Mouse (Mus musculus) bone marrow, adult 2 months (tissue): ENCODE measurements at regions not wholly inside any gene's neighbourhood (a gene's known extent, or its start where the extent isn't known, plus 50 kb on each side); places are given as distances from the start of the nearest gene placed in this dataset.

Source experiments
- H3K27ac ChIP-seq: fragments of 200-500 bp; 2 replicates; pipeline ENCODE4 v1.5.1; 2012; ENCODE audit warnings: low read depth, mild to moderate bottlenecking, control low read depth, inconsistent platforms, low read length; ENCODE audit not compliant: control insufficient read depth, poor library complexity, insufficient read depth
- H3K4me1 ChIP-seq: fragments of 200-500 bp; 2 replicates; pipeline ENCODE4 v1.6.1; 2011; ENCODE audit warnings: low read length; ENCODE audit not compliant: control insufficient read depth, insufficient read depth
- H3K4me3 ChIP-seq: fragments of 200-500 bp; replicated peaks from 2 replicates; pipeline ENCODE3; 2011; ENCODE audit warnings: mild to moderate bottlenecking, low read depth, low read length, control low read depth; ENCODE audit not compliant: control insufficient read depth
- CTCF ChIP-seq: fragments of 200-500 bp; IDR thresholded peaks from 2 replicates; pipeline ENCODE4 v1.5.1; 2011; ENCODE audit warnings: low read length, control low read depth; ENCODE audit not compliant: control insufficient read depth, insufficient read depth
- POLR2A ChIP-seq: fragments of 200-500 bp; IDR thresholded peaks from 2 replicates; pipeline ENCODE4 v1.6.1; 2011; ENCODE audit warnings: low read depth, mild to moderate bottlenecking, control low read depth, low read length, borderline replicate concordance; ENCODE audit not compliant: control insufficient read depth
- WGBS: fragments of 180-500 bp; shearing (Covaris S2); methylation state at CpG from one replicate; pipeline ENCODE4 v1.1.7; 2018; 5-methylcytosine and 5-hydroxymethylcytosine counted together

DNA sequence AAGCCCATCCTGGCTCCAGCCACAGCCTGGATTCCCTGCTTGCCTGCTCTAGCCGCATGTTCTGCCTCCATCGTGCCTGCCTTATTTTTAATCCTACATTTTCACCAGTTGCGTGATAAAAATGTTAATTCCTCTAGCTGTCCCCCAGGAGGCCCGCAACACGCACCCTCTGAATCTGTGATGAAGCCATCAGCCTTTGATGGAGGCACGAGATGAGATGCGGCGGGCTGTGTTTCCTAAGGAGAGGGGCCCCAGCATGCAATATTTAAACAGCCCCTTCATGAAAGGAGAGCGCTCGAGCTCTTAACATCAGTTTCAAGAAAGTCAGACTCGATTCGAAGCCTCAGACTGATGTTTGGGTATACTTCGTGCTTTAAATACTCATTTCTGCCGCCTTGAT, 76.3 kb downstream of the Nptx2 start:
- TF ChIP-seq CTCF (no peak), POLR2A (no peak)
- no peak overlapping the region for H3K4me3 ChIP-seq
- H3K27ac ChIP-seq, result no peak overlapping the region
- H3K4me1 ChIP-seq, result no peaks in the 10 kb centered on the region
- 86% methylated on average over 14 of the region's 14 CpGs for WGBS

DNA sequence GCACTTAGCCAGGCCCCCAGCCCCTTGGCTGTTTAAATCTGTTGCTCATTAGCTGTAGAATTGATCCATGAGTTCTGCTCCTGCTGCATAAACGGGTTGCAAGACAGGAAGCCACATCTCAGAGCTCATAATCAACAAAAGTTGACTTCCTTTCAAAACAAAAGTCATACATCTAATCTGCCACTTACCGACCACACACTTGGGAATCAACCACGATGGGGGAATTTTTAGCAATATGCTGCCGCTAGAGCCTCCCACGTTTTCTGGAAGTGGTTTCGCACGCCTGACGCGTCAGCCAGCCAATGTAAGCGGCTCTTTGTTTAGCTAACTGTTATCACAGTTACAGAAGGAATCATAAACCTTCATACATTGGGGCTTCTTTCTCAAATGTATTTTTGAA, 77.7 kb downstream of the Nptx2 start:
- TF ChIP-seq CTCF, result no peak
- no peak for TF ChIP-seq POLR2A
- H3K27ac ChIP-seq, result no peak overlapping the region
- 5% methylated on average over 10 of the region's 10 CpGs for WGBS

DNA sequence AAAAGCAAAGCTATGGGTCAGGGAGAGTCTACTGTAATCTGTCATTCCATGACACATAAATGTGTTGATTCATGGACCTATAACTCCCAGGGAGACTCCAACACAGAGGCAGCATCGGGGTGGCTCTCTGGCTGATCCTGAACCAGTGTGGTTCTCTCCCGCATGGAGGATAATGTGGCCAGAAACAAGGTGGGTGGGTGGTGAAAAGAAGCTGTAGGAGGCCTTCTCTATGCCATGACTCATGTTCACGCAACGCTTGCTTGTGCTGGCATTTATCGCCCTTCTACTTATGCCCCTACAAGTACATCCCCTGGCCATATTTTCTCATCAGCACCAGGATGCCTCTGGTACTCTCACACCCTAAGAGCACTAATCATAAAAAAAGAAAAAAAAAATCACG, 86.6 kb downstream of the Nptx2 start:
- TF ChIP-seq CTCF (no peak), POLR2A (no peak)
- Histone ChIP-seq H3K27ac (no peak overlapping the region), H3K4me3 (no peak overlapping the region), H3K4me1 (no peaks in the 10 kb centered on the region; the same call in 1 of the 2 replicates)
- WGBS, result 79% methylated on average over 6 of the region's 6 CpGs

More for the DNA sequence above, 77.7 kb downstream of the Nptx2 start:
- Histone ChIP-seq H3K4me3 (no peak overlapping the region), H3K4me1 (no peaks in the 10 kb centered on the region)

DNA sequence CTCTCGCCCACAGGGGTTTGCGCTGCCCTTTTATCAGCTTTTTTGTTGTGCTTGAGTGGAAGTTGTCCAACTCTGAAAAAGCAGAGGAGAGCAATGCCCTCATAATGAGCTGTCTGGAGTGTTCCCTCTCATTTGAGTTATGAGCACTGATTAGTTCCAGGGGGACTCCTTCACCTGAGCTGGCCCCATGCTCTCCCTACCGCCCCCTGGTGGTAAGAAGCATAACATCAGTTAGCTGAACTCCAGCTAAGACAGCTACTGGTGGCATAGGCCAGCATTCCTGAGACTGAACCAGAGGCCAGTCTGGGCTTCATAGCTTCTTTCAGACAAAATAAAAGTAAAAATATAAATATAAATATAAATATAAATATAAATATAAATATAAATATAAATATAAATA, 92.9 kb downstream of the Nptx2 start:
- H3K4me1 ChIP-seq, result no peaks in the 10 kb centered on the region
- H3K27ac ChIP-seq, result no peak overlapping the region
- H3K4me3 ChIP-seq, result no peak overlapping the region
- no peak for TF ChIP-seq POLR2A
- peak; percentile 22; the same call in 1 of the 2 replicates for TF ChIP-seq CTCF
- 63% methylated on average over 3 of the region's 3 CpGs for WGBS

DNA sequence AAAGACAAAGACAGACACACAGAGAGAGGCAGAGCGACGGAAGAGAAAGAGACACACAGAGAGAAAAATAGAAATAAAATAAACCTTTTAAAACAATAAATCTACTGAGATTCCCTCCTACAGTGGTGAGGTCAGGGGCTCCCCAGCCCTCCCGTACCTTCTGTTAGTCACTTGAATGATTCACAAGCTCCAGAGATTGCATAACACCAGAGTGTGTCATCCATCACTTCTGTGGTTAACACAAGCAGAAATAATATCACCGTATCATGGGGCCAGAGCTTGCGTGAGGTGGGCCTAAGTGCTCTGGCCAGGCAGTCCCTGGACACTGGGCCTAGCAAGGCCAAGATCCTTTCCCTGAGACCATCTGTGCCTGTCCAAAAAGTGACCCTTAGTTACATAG, 93.9 kb downstream of the Nptx2 start:
- H3K4me3 ChIP-seq, result no peak overlapping the region
- TF ChIP-seq CTCF, result no peak
- TF ChIP-seq POLR2A, result no peak
- 80% methylated on average over 5 of the region's 5 CpGs for WGBS
- H3K27ac ChIP-seq, result no peak overlapping the region
- no peaks in the 10 kb centered on the region for H3K4me1 ChIP-seq

DNA sequence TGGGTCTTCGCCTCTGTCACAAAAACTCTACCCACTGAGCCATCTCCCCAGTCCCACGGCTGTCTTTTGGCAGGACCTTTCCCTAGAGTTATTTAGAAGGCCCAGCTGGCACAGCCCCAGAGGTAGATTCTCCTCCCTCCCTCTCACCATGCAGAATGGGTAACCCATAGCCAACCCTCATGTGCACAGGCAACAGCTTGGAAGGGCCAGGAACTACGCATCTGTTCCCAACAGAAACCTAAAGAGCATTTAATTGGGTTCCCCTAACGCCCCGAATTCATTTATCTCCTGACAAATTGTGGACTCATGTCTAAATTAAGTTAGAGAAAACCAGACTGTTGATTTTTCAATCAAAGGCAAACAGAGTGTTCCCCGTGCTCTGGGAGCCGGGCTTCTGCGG, 97.1 kb downstream of the Nptx2 start:
- Histone ChIP-seq H3K4me1 (no peaks in the 10 kb centered on the region), H3K4me3 (no peak overlapping the region), H3K27ac (no peak overlapping the region)
- no peak for TF ChIP-seq POLR2A
- no peak for TF ChIP-seq CTCF
- WGBS, result 80% methylated on average over 8 of the region's 8 CpGs

DNA sequence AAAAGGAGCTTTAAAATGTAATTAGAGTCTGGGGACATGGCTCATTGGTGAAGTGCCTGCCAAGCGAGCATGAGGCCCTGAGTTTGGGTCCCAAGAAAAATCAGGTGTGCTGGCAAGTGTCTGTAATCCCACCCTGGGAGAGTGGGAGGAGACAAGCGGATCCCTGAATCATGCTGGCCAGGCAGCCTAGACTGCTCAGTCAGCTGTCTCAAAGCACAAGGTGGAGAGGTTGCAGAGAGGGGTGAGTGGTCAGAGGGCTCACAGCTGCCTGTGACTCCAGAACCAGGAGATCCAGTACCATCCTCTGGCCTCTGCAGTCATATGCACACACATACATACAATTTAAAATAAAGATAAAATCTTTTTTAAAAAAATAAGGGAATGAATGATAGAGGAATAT, 97.7 kb downstream of the Nptx2 start:
- Histone ChIP-seq H3K4me3 (no peak overlapping the region), H3K27ac (no peak overlapping the region), H3K4me1 (no peaks in the 10 kb centered on the region)
- WGBS, result 64% methylated on average over 2 of the region's 2 CpGs
- TF ChIP-seq CTCF (no peak), POLR2A (no peak)

DNA sequence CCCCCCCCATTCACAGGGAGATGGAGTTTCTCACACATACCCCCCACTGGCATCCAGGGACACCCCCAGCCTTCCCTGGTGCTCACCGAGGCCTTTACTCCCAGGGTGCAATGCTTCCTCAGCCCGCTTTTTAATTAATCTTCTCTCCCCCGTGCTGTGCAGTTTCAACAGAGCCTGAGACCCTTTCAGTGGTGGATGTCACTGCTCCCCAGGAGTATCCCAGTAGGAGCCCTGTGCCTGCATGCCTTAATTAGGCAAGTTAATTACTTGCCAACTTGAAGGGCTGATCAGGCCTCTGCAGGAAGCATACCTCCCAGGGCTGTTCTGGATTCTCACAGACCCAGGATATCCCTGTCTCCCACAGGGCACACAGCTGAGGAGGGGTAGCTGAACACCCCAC, 99.7 kb downstream of the Nptx2 start:
- Histone ChIP-seq H3K27ac (no peak overlapping the region), H3K4me1 (no peaks in the 10 kb centered on the region), H3K4me3 (no peak overlapping the region)
- WGBS, result 48% methylated on average over 3 of the region's 3 CpGs
- TF ChIP-seq CTCF, result no peak
- TF ChIP-seq POLR2A, result no peak
